ENCODE assay signal across 16 mouse cellular contexts in the genomic region with DNA sequence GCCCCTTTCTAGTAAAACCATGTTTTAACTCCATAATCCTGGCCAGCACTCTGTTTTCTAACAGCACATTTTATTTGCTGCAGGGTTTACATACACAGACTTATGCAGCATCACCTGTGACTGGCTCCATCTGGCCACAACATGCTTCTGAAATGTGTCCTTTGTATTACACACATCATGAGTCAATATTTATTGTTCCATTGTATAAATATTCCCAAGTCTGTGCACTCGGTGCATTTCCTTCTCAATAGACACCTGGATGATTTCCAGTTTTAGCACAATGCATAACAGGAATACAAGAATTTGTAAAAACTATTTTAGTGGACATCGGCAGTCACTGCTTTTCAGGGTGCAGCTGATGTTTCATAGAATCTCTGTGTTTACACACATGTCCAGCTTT.
"Had no signal": no experiment of that assay in that cellular context is flagged by ENCODE, and none has a peak within 500 bp of the region (broad histone marks: within the 10 kb centered on the region; RNA-seq: fewer than 3 reads in every experiment).

No protein-coding gene starts in this region.

- H3K4me2 ChIP-seq: liver, embryonic 13.5 days; liver, embryonic 15.5 days; midbrain, embryonic 11.5 days; midbrain, embryonic 13.5 days; midbrain, embryonic 15.5 days; neural tube, embryonic 12.5 days had no signal

- DNase-seq: liver, embryonic 13.5 days; liver, postnatal 0 days; lung, postnatal 10 days; lung, postnatal 36 days; right cerebral cortex, postnatal 14 days; spleen, adult 18-20 months; thymus, adult 2 months; thymus, postnatal 25 days; thymus, postnatal 4 days had no signal

- H3K9ac ChIP-seq: liver, embryonic 13.5 days; liver, embryonic 15.5 days; liver, postnatal 0 days; midbrain, embryonic 13.5 days; midbrain, embryonic 15.5 days; neural tube, embryonic 12.5 days had no signal

- H3K4me3 ChIP-seq: liver, embryonic 13.5 days; liver, embryonic 15.5 days; megakaryocyte, embryonic 14.5 days; midbrain, embryonic 13.5 days; midbrain, embryonic 15.5 days; neural tube, embryonic 12.5 days had no signal

- H3K4me1 ChIP-seq: liver, embryonic 13.5 days; liver, embryonic 15.5 days; midbrain, embryonic 13.5 days; midbrain, embryonic 15.5 days; neural tube, embryonic 12.5 days had no signal

- H3K9me3 ChIP-seq: liver, embryonic 13.5 days; liver, embryonic 15.5 days; megakaryocyte, embryonic 14.5 days; midbrain, embryonic 13.5 days; midbrain, embryonic 15.5 days; neural tube, embryonic 12.5 days had no signal

- H3K27me3 ChIP-seq: liver, embryonic 13.5 days; liver, embryonic 15.5 days; midbrain, embryonic 13.5 days; midbrain, embryonic 15.5 days; neural tube, embryonic 12.5 days had no signal

- H3K27ac ChIP-seq: liver, embryonic 13.5 days; liver, embryonic 15.5 days; macrophage; midbrain, embryonic 13.5 days; midbrain, embryonic 15.5 days; neural tube, embryonic 12.5 days had no signal

- ATAC-seq: liver, postnatal 0 days; midbrain, embryonic 13.5 days; midbrain, embryonic 15.5 days had no signal

- H3K36me3 ChIP-seq: liver, embryonic 13.5 days; liver, embryonic 15.5 days; midbrain, embryonic 13.5 days; midbrain, embryonic 15.5 days; neural tube, embryonic 12.5 days had no signal
